Mouse (Mus musculus) embryonic facial prominence, embryonic 15.5 days (tissue): Measurements from ENCODE around the gene Psma5. TPM values are rescaled to one million over a fixed set of nuclear protein-coding genes. Genes with fewer than 3 reads are reported as not detected.

ENCODE experiments used
- ATAC-seq: fragments of 200-750 bp; cut with Nextera tagmentation; 2 replicates; pipeline ENCODE4 v1.8.0; 2017; ENCODE audit warnings: low read depth, moderate TSS enrichment; ENCODE audit not compliant: insufficient number of reproducible peaks, low FRiP score, low TSS enrichment
- H3K27ac ChIP-seq: fragments of 300-500 bp; sonication (generic); replicated peaks from 2 replicates; pipeline ENCODE4 v1.5.1; 2015; ENCODE audit warnings: mild to moderate bottlenecking, inconsistent platforms
- H3K27me3 ChIP-seq: fragments of 300-500 bp; sonication (generic); 2 replicates; pipeline ENCODE4 v1.6.1; 2015; ENCODE audit warnings: inconsistent platforms
- H3K36me3 ChIP-seq: fragments of 300-500 bp; sonication (generic); 2 replicates; pipeline ENCODE4 v1.6.1; 2015; ENCODE audit warnings: mild to moderate bottlenecking, inconsistent platforms
- H3K4me1 ChIP-seq: fragments of 300-500 bp; sonication (generic); 2 replicates; pipeline ENCODE4 v1.6.1; 2015; ENCODE audit warnings: inconsistent platforms
- H3K4me2 ChIP-seq: fragments of 300-500 bp; sonication (generic); replicated peaks from 2 replicates; pipeline ENCODE4 v1.6.1; 2015; ENCODE audit warnings: mild to moderate bottlenecking, inconsistent platforms
- H3K4me3 ChIP-seq: fragments of 300-500 bp; sonication (generic); replicated peaks from 2 replicates; pipeline ENCODE4 v1.5.1; 2015; ENCODE audit warnings: mild to moderate bottlenecking, inconsistent platforms
- H3K9ac ChIP-seq: fragments of 300-500 bp; sonication (generic); 2 replicates; pipeline ENCODE4 v1.6.1; 2015; ENCODE audit warnings: inconsistent platforms
- H3K9me3 ChIP-seq: fragments of 300-500 bp; sonication (generic); replicated peaks from 2 replicates; pipeline ENCODE4 v1.6.1; 2016; ENCODE audit warnings: inconsistent platforms
- WGBS: fragments of 180-500 bp; shearing (Covaris S2); methylation state at CpG from one replicate; pipeline ENCODE4 v1.1.7; 2015; 5-methylcytosine and 5-hydroxymethylcytosine counted together
- polyA plus RNA-seq: library from polyadenylated mRNA; unstranded; fragments of >200 nt; fragmentation: Nextera tagmentation; extraction: Ambion mirVana; gene quantifications from 2 replicates; pipeline ENCODE4 v1.2.1, GENCODE M21; 2015

Psma5 gene
- polyA plus RNA-seq, 1 experiment from 2014 or later: 263 TPM

- H3K9ac ChIP-seq: no peak overlapping the region
- no peak for ATAC-seq
- WGBS: 9% methylated on average over 14 of the region's 14 CpGs
Observed at GRCm38 (mm10) chr3:108296220-108297049, 39.7 kb downstream of the Psma5 start.

GRCm38 (mm10) chr3:108297050-108297419 lies 40.3 kb downstream of the Psma5 start:
- no peak for ATAC-seq
- 64% methylated on average over 7 of the region's 7 CpGs for WGBS
- peak overlapping the region; percentile 67 for H3K27ac ChIP-seq
- H3K9ac ChIP-seq: no peak overlapping the region
- peaks cover 28% of the 10 kb centered on the region for H3K4me1 ChIP-seq
- H3K36me3 ChIP-seq: no peaks in the 10 kb centered on the region
- H3K4me3 ChIP-seq: no peak overlapping the region
- H3K4me2 ChIP-seq: no peak overlapping the region
- H3K9me3 ChIP-seq: no peaks in the 10 kb centered on the region
- H3K27me3 ChIP-seq: no peaks in the 10 kb centered on the region

More at GRCm38 (mm10) chr3:108296220-108297049, 39.7 kb downstream of the Psma5 start:
- Histone ChIP-seq H3K9me3 (no peaks in the 10 kb centered on the region), H3K4me1 (peaks cover 28% of the 10 kb centered on the region), H3K4me3 (no peak overlapping the region), H3K27ac (peak overlapping the region; percentile 67), H3K27me3 (no peaks in the 10 kb centered on the region), H3K36me3 (no peaks in the 10 kb centered on the region), H3K4me2 (peak overlapping the region; percentile 34; the same call in 1 of the 2 replicates)

- H3K4me3 ChIP-seq: no peak overlapping the region
- no peaks in the 10 kb centered on the region for H3K27me3 ChIP-seq
- no peak overlapping the region for H3K4me2 ChIP-seq
- H3K36me3 ChIP-seq: no peaks in the 10 kb centered on the region
- no peak for ATAC-seq
- H3K4me1 ChIP-seq: peaks cover 28% of the 10 kb centered on the region
- no peak overlapping the region for H3K27ac ChIP-seq
- H3K9ac ChIP-seq: no peak overlapping the region
- H3K9me3 ChIP-seq: no peaks in the 10 kb centered on the region
- WGBS: 68% methylated on average over 7 of the region's 7 CpGs
Observed at GRCm38 (mm10) chr3:108297603-108298553, 41.2 kb downstream of the Psma5 start.

- no peak for ATAC-seq
Observed at GRCm38 (mm10) chr3:108300455-108301030, 43.8 kb downstream of the Psma5 start.

GRCm38 (mm10) chr3:108303683-108304082 lies 47.0 kb downstream of the Psma5 start:
- no peaks in the 10 kb centered on the region for H3K36me3 ChIP-seq
- no peak for ATAC-seq
- no peaks in the 10 kb centered on the region for H3K9me3 ChIP-seq
- H3K27me3 ChIP-seq: no peaks in the 10 kb centered on the region
- no peak overlapping the region for H3K4me2 ChIP-seq
- WGBS: 95% methylated on average over 8 of the region's 8 CpGs
- H3K4me3 ChIP-seq: no peak overlapping the region
- no peaks in the 10 kb centered on the region; the same call in 1 of the 2 replicates for H3K4me1 ChIP-seq
- no peak overlapping the region for H3K9ac ChIP-seq
- no peak overlapping the region for H3K27ac ChIP-seq

More at GRCm38 (mm10) chr3:108300455-108301030, 43.8 kb downstream of the Psma5 start:
- 81% methylated on average over 6 of the region's 6 CpGs for whole genome bisulfite sequencing
- Histone ChIP-seq H3K27ac (no peak overlapping the region), H3K4me2 (no peak overlapping the region), H3K9ac (no peak overlapping the region), H3K9me3 (no peaks in the 10 kb centered on the region), H3K36me3 (no peaks in the 10 kb centered on the region), H3K4me1 (peaks cover 14% of the 10 kb centered on the region), H3K27me3 (no peaks in the 10 kb centered on the region), H3K4me3 (no peak overlapping the region)

- 66% methylated on average over 4 of the region's 4 CpGs for WGBS
Observed at GRCm38 (mm10) chr3:108304747-108305146, 48.0 kb downstream of the Psma5 start.

GRCm38 (mm10) chr3:108306387-108306786 lies 49.7 kb downstream of the Psma5 start:
- H3K9me3 ChIP-seq: no peaks in the 10 kb centered on the region
- 45% methylated on average over 3 of the region's 3 CpGs for WGBS

More at GRCm38 (mm10) chr3:108304747-108305146, 48.0 kb downstream of the Psma5 start:
- Histone ChIP-seq H3K9me3 (no peaks in the 10 kb centered on the region), H3K4me1 (no peaks in the 10 kb centered on the region; the same call in 1 of the 2 replicates), H3K27ac (no peak overlapping the region), H3K9ac (no peak overlapping the region), H3K36me3 (no peaks in the 10 kb centered on the region), H3K27me3 (no peaks in the 10 kb centered on the region), H3K4me3 (no peak overlapping the region), H3K4me2 (no peak overlapping the region)
- no peak for ATAC-seq

GRCm38 (mm10) chr3:108307485-108307884 lies 50.8 kb downstream of the Psma5 start:
- H3K4me3 ChIP-seq: no peak overlapping the region
- H3K9ac ChIP-seq: no peak overlapping the region
- H3K27ac ChIP-seq: no peak overlapping the region
- no peaks in the 10 kb centered on the region for H3K27me3 ChIP-seq
- H3K9me3 ChIP-seq: no peaks in the 10 kb centered on the region
- 76% methylated on average over 6 of the region's 6 CpGs for WGBS
- H3K4me2 ChIP-seq: no peak overlapping the region
- ATAC-seq: no peak
- peaks cover 4% of the 10 kb centered on the region for H3K4me1 ChIP-seq
- no peaks in the 10 kb centered on the region for H3K36me3 ChIP-seq

More at GRCm38 (mm10) chr3:108306387-108306786, 49.7 kb downstream of the Psma5 start:
- H3K4me1 ChIP-seq: peaks cover 4% of the 10 kb centered on the region
- no peaks in the 10 kb centered on the region for H3K27me3 ChIP-seq
- no peak overlapping the region for H3K4me3 ChIP-seq
- H3K36me3 ChIP-seq: no peaks in the 10 kb centered on the region
- H3K4me2 ChIP-seq: no peak overlapping the region
- no peak overlapping the region for H3K27ac ChIP-seq
- ATAC-seq: peak; percentile 78
- no peak overlapping the region for H3K9ac ChIP-seq

GRCm38 (mm10) chr3:108310921-108311341 lies 54.2 kb downstream of the Psma5 start:
- Histone ChIP-seq H3K27me3 (no peaks in the 10 kb centered on the region), H3K9me3 (no peaks in the 10 kb centered on the region), H3K9ac (no peak overlapping the region), H3K27ac (no peak overlapping the region), H3K4me1 (peaks cover 4% of the 10 kb centered on the region), H3K36me3 (no peaks in the 10 kb centered on the region), H3K4me2 (no peak overlapping the region), H3K4me3 (no peak overlapping the region)
- no peak for ATAC-seq

- ATAC-seq: no peak
- Histone ChIP-seq H3K9ac (no peak overlapping the region), H3K4me3 (no peak overlapping the region), H3K4me1 (peaks cover 4% of the 10 kb centered on the region; the same call in 1 of the 2 replicates), H3K4me2 (no peak overlapping the region), H3K27ac (no peak overlapping the region), H3K27me3 (no peaks in the 10 kb centered on the region), H3K9me3 (no peaks in the 10 kb centered on the region), H3K36me3 (no peaks in the 10 kb centered on the region)
- 87% methylated on average over 4 of the region's 4 CpGs for WGBS
Observed at GRCm38 (mm10) chr3:108311688-108312087, 55.0 kb downstream of the Psma5 start.

- Histone ChIP-seq H3K36me3 (no peaks in the 10 kb centered on the region), H3K27ac (no peak overlapping the region), H3K4me2 (no peak overlapping the region), H3K9me3 (no peaks in the 10 kb centered on the region), H3K4me3 (no peak overlapping the region), H3K27me3 (no peaks in the 10 kb centered on the region), H3K9ac (no peak overlapping the region), H3K4me1 (peaks cover 4% of the 10 kb centered on the region; the same call in 1 of the 2 replicates)
- no peak for ATAC-seq
Observed at GRCm38 (mm10) chr3:108312414-108312813, 55.7 kb downstream of the Psma5 start.
